23 mouse cellular contexts compared by ENCODE assay signal in the genomic region with DNA sequence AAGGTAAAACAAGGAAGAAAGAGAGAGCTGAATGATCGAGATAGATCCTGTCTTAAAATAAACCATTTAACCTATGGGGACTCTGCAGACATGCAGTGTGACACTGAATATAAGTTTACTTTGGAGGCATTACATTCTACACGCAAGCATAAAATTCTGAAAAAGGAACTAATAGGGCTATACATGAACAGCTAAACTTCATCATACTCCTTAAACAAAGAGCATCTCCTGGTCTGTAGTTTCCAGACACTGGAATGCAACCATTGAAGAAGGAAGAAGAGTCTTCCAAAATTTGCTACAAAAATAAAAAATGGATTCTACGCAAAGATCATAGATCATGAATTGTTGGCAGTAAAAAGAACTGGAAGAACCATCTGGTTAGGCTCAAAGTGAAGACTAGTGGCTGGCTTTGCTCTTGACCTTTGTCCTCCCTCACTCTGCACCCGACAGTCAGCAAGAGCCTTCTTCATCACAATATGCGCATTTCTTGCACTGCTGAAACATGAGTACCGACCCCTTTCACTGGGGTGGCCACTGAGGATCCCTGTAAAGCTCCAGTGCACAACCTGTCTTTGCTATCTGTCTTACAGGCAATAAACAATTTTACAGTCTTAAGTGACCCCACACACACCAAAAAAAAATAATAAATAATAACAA.
DNase-seq lines count a peak whose midpoint lies in the region; ATAC-seq lines count a peak whose summit lies in the region.
"Had no signal": no experiment of that assay in that cellular context is flagged by ENCODE, and none has a peak within 500 bp of the region (broad histone marks: within the 10 kb centered on the region; RNA-seq: fewer than 3 reads in every experiment).

No protein-coding gene starts in this region.

- no peak overlapping the region for H3K9ac ChIP-seq in midbrain, embryonic 11.5 days (ENCODE audit: low read length)
- no peak overlapping the region for H3K9ac ChIP-seq in liver, embryonic 12.5 days
- H3K9ac ChIP-seq: embryonic facial prominence, embryonic 15.5 days; heart, embryonic 13.5 days; hindbrain, embryonic 13.5 days; limb, embryonic 12.5 days; liver, embryonic 13.5 days; lung, embryonic 15.5 days had no signal

- H3K9me3 ChIP-seq in midbrain, embryonic 11.5 days (ENCODE audit: control insufficient read depth, low read length): no peaks in the 10 kb centered on the region
- H3K9me3 ChIP-seq in midbrain, embryonic 10.5 days (replicated peaks): no peaks in the 10 kb centered on the region; the same call in 1 of the 2 replicates
- H3K9me3 ChIP-seq in liver, embryonic 12.5 days (replicated peaks): no peaks in the 10 kb centered on the region
- H3K9me3 ChIP-seq: embryonic facial prominence, embryonic 15.5 days; heart, embryonic 13.5 days; hindbrain, embryonic 13.5 days; limb, embryonic 12.5 days; liver, embryonic 13.5 days; lung, embryonic 15.5 days had no signal

- H3K27me3 ChIP-seq in midbrain, embryonic 11.5 days (ENCODE audit: control insufficient read depth, insufficient read depth, low read length): no peaks in the 10 kb centered on the region
- peaks cover 7% of the 10 kb centered on the region; the same call in 1 of the 2 replicates for H3K27me3 ChIP-seq in midbrain, embryonic 10.5 days (ENCODE audit: low read depth, poor library complexity, severe bottlenecking)
- H3K27me3 ChIP-seq in liver, embryonic 12.5 days (replicated peaks): no peaks in the 10 kb centered on the region
- H3K27me3 ChIP-seq: embryonic facial prominence, embryonic 15.5 days; heart, embryonic 13.5 days; hindbrain, embryonic 13.5 days; liver, embryonic 13.5 days; lung, embryonic 15.5 days; Patski had no signal

- no peaks in the 10 kb centered on the region for H3K4me1 ChIP-seq in midbrain, embryonic 11.5 days (ENCODE audit: control insufficient read depth, insufficient read depth, low read length)
- peaks cover 20% of the 10 kb centered on the region for H3K4me1 ChIP-seq in midbrain, embryonic 10.5 days
- H3K4me1 ChIP-seq in liver, embryonic 12.5 days: no peaks in the 10 kb centered on the region
- H3K4me1 ChIP-seq: heart, embryonic 13.5 days; hindbrain, embryonic 13.5 days; liver, embryonic 13.5 days had no signal

- DNase-seq in embryo, embryonic 10 days (ENCODE audit: low spot score): peak; percentile 23
- no peak for DNase-seq in embryo, embryonic 10.5 days (ENCODE audit: low spot score)
- no peak for DNase-seq in midbrain, embryonic 11.5 days (ENCODE audit: low spot score, missing footprints)
- DNase-seq in midbrain, embryonic 10.5 days (ENCODE audit: low spot score): no peak
- DNase-seq in kidney, postnatal 10 days: peak; percentile 70
- DNase-seq in left cerebral cortex, postnatal 10 days (ENCODE audit: extremely low spot score in 1 of 2, low spot score in 2 of 2): no peak
- DNase-seq: adrenal gland, postnatal 14 days; cerebellum, adult 9-11 months; heart, adult 11 months; layer of hippocampus, adult 9-11 months; liver, embryonic 13.5 days; right cerebral cortex, postnatal 14 days; spleen, adult 18-20 months had no signal

- H3K4me3 ChIP-seq in midbrain, embryonic 11.5 days (ENCODE audit: low read depth, low read length): no peak overlapping the region
- no peak overlapping the region for H3K4me3 ChIP-seq in midbrain, embryonic 10.5 days
- no peak overlapping the region for H3K4me3 ChIP-seq in liver, embryonic 12.5 days
- H3K4me3 ChIP-seq: embryonic facial prominence, embryonic 15.5 days; heart, embryonic 13.5 days; hindbrain, embryonic 13.5 days; limb, embryonic 12.5 days; liver, embryonic 13.5 days; lung, embryonic 15.5 days had no signal

- 0 out of 2 replicates have a peak, but pooled peaks have one; percentile 44 for ATAC-seq in midbrain, embryonic 11.5 days (ENCODE audit: low FRiP score)
- ATAC-seq in liver, embryonic 12.5 days: no peak
- ATAC-seq in activated CD4-positive, CD25-positive, alpha-beta regulatory T cell, adult 4 months: no peak
- ATAC-seq: forebrain, embryonic 16.5 days; inflammation-experienced regulatory T-cells, adult 6 months; Patski had no signal

- no peak overlapping the region for H3K27ac ChIP-seq in midbrain, embryonic 11.5 days (ENCODE audit: low read depth, low read length)
- no peak overlapping the region for H3K27ac ChIP-seq in midbrain, embryonic 10.5 days (replicated peaks)
- H3K27ac ChIP-seq in liver, embryonic 12.5 days: no peak overlapping the region
- H3K27ac ChIP-seq: embryonic facial prominence, embryonic 15.5 days; heart, embryonic 13.5 days; hindbrain, embryonic 13.5 days; limb, embryonic 12.5 days; liver, embryonic 13.5 days; lung, embryonic 15.5 days had no signal

- H3K36me3 ChIP-seq in midbrain, embryonic 11.5 days (ENCODE audit: control insufficient read depth, insufficient read depth, low read length): no peaks in the 10 kb centered on the region
- no peaks in the 10 kb centered on the region for H3K36me3 ChIP-seq in midbrain, embryonic 10.5 days
- H3K36me3 ChIP-seq in liver, embryonic 12.5 days: no peaks in the 10 kb centered on the region
- H3K36me3 ChIP-seq: embryonic facial prominence, embryonic 15.5 days; heart, embryonic 13.5 days; hindbrain, embryonic 13.5 days; limb, embryonic 12.5 days; liver, embryonic 13.5 days; lung, embryonic 15.5 days had no signal

- H3K4me2 ChIP-seq in midbrain, embryonic 11.5 days: no peak overlapping the region
- H3K4me2 ChIP-seq in liver, embryonic 12.5 days: no peak overlapping the region
- H3K4me2 ChIP-seq: heart, embryonic 13.5 days; hindbrain, embryonic 13.5 days; liver, embryonic 13.5 days had no signal

- 64% methylated on average over 6 of the region's 6 CpGs for WGBS in midbrain, embryonic 11.5 days
- WGBS in midbrain, embryonic 10.5 days: 64% methylated on average over 6 of the region's 6 CpGs
- WGBS in liver, embryonic 12.5 days (ENCODE audit: insufficient replicate concordance): 69% methylated on average over 6 of the region's 6 CpGs

- intact Hi-C loops in left cerebral cortex, postnatal 10 days (cut with DNase I): no loop called here

Comparison
In these comparisons a context has a peak if more than half of its experiments do, and no peak if none do; other contexts are left out.
1. DNase-seq: peak in embryo, embryonic 10 days (single experiment) and kidney, postnatal 10 days (single experiment); none in embryo, embryonic 10.5 days (single experiment), midbrain, embryonic 11.5 days (single experiment), midbrain, embryonic 10.5 days (single experiment) and left cerebral cortex, postnatal 10 days (0 of 2).